Mouse (Mus musculus): ENCODE data around the gene Phc2. TPM values are rescaled to one million over a fixed set of nuclear protein-coding genes. Genes with fewer than 3 reads are reported as not detected.
A peak's percentile ranks its signal among the peaks of the same experiment; 100 is the strongest.

The Phc2 gene
- polyA plus RNA-seq, 1 experiment from 2014 or later, result 27.1 TPM

DNA sequence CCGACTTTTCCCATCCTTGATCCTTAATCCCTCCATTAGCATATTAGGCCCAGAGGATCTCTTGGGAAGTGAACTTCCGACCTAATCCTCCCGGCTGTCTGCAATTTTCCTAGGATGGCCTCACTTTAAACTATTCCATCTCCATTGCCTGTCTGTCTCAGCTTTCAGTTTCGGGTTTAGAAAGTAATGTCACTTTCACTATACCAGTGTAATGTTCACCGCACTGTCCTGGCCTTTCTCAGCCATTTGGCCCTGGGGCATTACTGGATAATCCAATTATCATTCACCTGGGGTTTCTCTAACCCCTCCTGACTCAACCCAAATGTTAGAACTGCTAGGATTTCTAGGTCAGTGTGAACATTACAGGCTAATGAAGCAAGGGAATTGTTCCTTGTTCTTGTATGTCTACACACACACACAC lies 73.9 kb downstream of the Phc2 start:
- Histone ChIP-seq H3K36me3 (ENCODE audit: control insufficient read depth, insufficient read depth, low read length) (no peaks in the 10 kb centered on the region), H3K9me3 (ENCODE audit: control insufficient read depth, low read length) (no peaks in the 10 kb centered on the region), H3K27me3 (ENCODE audit: control insufficient read depth, insufficient read depth, low read length) (no peaks in the 10 kb centered on the region), H3K9ac (ENCODE audit: low read length) (peak overlapping the region; percentile 98), H3K27ac (replicated peaks) (peak overlapping the region; percentile 98), H3K4me2 (replicated peaks; ENCODE audit: low read depth) (peak overlapping the region; percentile 60), H3K4me3 (ENCODE audit: low read depth, low read length) (peak overlapping the region; percentile 84), H3K4me1 (replicated peaks; ENCODE audit: control insufficient read depth, insufficient read depth) (peaks cover 12% of the 10 kb centered on the region)
- TF ChIP-seq CTCF (IDR thresholded peaks at IDR 0.05; ENCODE audit: low read depth) (no peak), EP300 (optimal IDR thresholded peaks at IDR 0.05) (no peak)
- 2% methylated on average over 5 of the region's 5 CpGs for WGBS
- DNase-seq (ENCODE audit: low spot score) (no peak), ATAC-seq (ENCODE audit: low FRiP score, low TSS enrichment) (no peak)

DNA sequence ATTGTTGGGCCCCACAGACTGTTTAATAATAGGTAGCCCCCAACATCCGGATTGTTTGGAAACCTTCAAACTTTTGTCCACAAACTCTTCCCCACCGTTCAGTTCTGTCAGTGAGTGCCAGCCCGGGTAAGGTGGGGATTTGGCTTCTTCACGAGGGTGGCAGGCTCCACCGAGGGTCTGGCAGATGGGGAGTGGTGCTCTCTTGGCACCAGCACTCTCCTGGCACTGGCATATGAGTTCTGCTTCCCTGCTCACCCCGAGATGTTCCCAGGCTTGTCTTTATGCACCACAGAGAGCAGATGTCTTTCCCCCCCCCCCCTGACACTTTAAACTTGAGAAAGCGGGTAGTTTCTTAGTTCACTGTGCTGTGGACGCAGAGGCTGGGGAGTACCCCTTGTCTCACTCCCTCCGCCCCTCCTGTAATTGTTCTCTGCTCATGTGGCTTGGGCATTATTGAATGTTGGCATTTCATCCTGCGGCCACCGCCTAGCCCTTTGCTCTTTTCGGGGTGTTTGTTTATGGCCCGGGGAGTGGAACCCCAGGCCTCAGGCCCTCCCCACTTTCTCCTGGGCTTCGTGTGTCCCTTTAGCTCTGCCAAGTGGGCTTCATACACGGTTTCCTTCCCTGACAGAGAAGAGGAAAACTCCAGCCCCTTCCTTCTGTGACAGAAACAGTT lies 74.7 kb downstream of the Phc2 start:
- DNase-seq (ENCODE audit: low spot score) (no peak), ATAC-seq (ENCODE audit: low FRiP score, low TSS enrichment) (no peak)
- Histone ChIP-seq H3K36me3 (ENCODE audit: control insufficient read depth, insufficient read depth, low read length) (no peaks in the 10 kb centered on the region), H3K9ac (ENCODE audit: low read length) (peak overlapping the region; percentile 8), H3K9me3 (ENCODE audit: control insufficient read depth, low read length) (no peaks in the 10 kb centered on the region), H3K27ac (replicated peaks) (peak overlapping the region; percentile 98), H3K4me3 (ENCODE audit: low read depth, low read length) (peak overlapping the region; percentile 84), H3K27me3 (ENCODE audit: control insufficient read depth, insufficient read depth, low read length) (no peaks in the 10 kb centered on the region), H3K4me1 (replicated peaks; ENCODE audit: control insufficient read depth, insufficient read depth) (peaks cover 19% of the 10 kb centered on the region), H3K4me2 (replicated peaks; ENCODE audit: low read depth) (peak overlapping the region; percentile 60)
- no peak for TF ChIP-seq CTCF (IDR thresholded peaks at IDR 0.05; ENCODE audit: low read depth)
- no peak for TF ChIP-seq EP300 (optimal IDR thresholded peaks at IDR 0.05)
- 13% methylated on average over 15 of the region's 15 CpGs for WGBS

DNA sequence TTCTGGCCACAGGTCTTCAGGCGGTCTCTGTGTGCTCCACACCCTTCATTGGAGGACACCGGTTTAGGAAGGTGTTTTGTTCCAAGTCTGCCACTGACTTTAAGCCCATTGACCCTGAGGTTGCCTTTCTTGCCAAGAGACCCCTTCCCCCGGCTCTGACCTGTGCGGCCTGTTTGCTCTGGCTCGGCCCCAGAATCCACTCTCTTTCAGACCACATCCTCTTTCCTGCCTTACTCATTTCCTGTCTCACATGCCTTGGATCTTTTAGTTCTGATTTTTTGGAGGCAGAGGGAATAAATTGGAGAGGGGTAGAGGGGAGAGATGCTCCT lies 75.2 kb downstream of the Phc2 start:
- Histone ChIP-seq H3K9me3 (ENCODE audit: control insufficient read depth, low read length) (no peaks in the 10 kb centered on the region), H3K4me2 (replicated peaks; ENCODE audit: low read depth) (peak overlapping the region; percentile 60), H3K36me3 (ENCODE audit: control insufficient read depth, insufficient read depth, low read length) (no peaks in the 10 kb centered on the region), H3K4me1 (replicated peaks; ENCODE audit: control insufficient read depth, insufficient read depth) (peaks cover 23% of the 10 kb centered on the region), H3K4me3 (ENCODE audit: low read depth, low read length) (peak overlapping the region; percentile 84), H3K27ac (replicated peaks) (peak overlapping the region; percentile 98), H3K9ac (ENCODE audit: low read length) (peak overlapping the region; percentile 18), H3K27me3 (ENCODE audit: control insufficient read depth, insufficient read depth, low read length) (no peaks in the 10 kb centered on the region)
- no peak for DNase-seq (ENCODE audit: low spot score)
- TF ChIP-seq EP300 (optimal IDR thresholded peaks at IDR 0.05) (no peak), CTCF (IDR thresholded peaks at IDR 0.05; ENCODE audit: low read depth) (no peak)
- WGBS, result 7% methylated on average over 5 of the region's 5 CpGs
- no peak for ATAC-seq (ENCODE audit: low FRiP score, low TSS enrichment)

DNA sequence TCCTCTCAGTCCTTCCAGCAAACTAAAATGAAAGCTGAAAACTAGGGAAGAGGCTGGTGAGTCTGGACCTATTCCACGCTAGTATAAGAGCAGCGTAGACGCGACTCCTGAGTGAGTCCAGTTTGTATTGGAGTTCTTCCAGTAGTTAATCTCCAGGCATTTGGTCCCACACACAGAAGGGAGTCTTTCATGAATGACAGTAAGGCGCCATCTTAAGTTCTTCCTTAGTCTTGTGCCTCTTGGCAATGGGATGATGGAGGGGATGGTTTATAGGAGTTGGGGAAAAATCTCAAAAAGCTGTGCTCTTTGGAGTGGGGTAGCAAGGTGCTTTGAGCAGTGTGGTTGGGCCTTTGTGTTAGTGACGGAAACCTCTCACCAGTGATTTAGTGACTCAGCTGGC lies 75.8 kb downstream of the Phc2 start:
- no peaks in the 10 kb centered on the region for H3K36me3 ChIP-seq (ENCODE audit: control insufficient read depth, insufficient read depth, low read length)
- ATAC-seq (ENCODE audit: low FRiP score, low TSS enrichment), result no peak
- WGBS, result 21% methylated on average over 6 of the region's 6 CpGs
- no peaks in the 10 kb centered on the region for H3K27me3 ChIP-seq (ENCODE audit: control insufficient read depth, insufficient read depth, low read length)
- H3K4me1 ChIP-seq (replicated peaks; ENCODE audit: control insufficient read depth, insufficient read depth), result peaks cover 27% of the 10 kb centered on the region
- DNase-seq (ENCODE audit: low spot score), result no peak
- peak overlapping the region; percentile 98 for H3K27ac ChIP-seq (replicated peaks)
- H3K9ac ChIP-seq (ENCODE audit: low read length), result peak overlapping the region; percentile 18; the same call in 1 of the 2 replicates
- no peaks in the 10 kb centered on the region for H3K9me3 ChIP-seq (ENCODE audit: control insufficient read depth, low read length)
- peak overlapping the region; percentile 84; the same call in 1 of the 2 replicates for H3K4me3 ChIP-seq (ENCODE audit: low read depth, low read length)
- no peak for TF ChIP-seq CTCF (IDR thresholded peaks at IDR 0.05; ENCODE audit: low read depth)
- TF ChIP-seq EP300 (optimal IDR thresholded peaks at IDR 0.05), result no peak
- H3K4me2 ChIP-seq (replicated peaks; ENCODE audit: low read depth), result peak overlapping the region; percentile 60

DNA sequence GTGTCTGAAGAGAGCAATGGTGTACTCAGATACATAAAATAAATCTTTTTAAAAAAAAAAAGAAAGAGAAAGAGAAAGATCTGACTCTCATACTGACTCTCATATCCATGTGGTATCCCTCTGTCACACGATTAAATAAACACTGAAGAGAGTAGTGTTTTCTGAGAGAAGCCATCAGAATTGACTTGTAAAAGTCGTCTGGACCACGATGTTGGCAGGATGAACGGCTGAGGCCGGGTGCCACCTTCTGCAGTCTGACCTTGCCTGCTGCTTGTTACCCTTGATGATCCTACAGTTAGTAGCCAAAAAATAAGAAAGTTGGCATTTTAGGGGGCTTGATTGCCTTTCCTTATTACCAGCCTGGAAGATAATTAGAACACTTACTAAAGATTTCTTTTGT lies 78.3 kb downstream of the Phc2 start:
- Histone ChIP-seq H3K9me3 (ENCODE audit: control insufficient read depth, low read length) (no peaks in the 10 kb centered on the region), H3K9ac (ENCODE audit: low read length) (no peak overlapping the region), H3K4me3 (ENCODE audit: low read depth, low read length) (no peak overlapping the region), H3K27me3 (ENCODE audit: control insufficient read depth, insufficient read depth, low read length) (no peaks in the 10 kb centered on the region), H3K4me1 (replicated peaks; ENCODE audit: control insufficient read depth, insufficient read depth) (peaks cover 39% of the 10 kb centered on the region), H3K27ac (replicated peaks) (no peak overlapping the region), H3K4me2 (replicated peaks; ENCODE audit: low read depth) (no peak overlapping the region), H3K36me3 (ENCODE audit: control insufficient read depth, insufficient read depth, low read length) (no peaks in the 10 kb centered on the region)
- TF ChIP-seq CTCF (IDR thresholded peaks at IDR 0.05; ENCODE audit: low read depth), result no peak
- no peak for TF ChIP-seq EP300 (optimal IDR thresholded peaks at IDR 0.05)
- 29% methylated on average over 5 of the region's 5 CpGs for WGBS
- no peak for DNase-seq (ENCODE audit: low spot score)
- no peak for ATAC-seq (ENCODE audit: low FRiP score, low TSS enrichment)

DNA sequence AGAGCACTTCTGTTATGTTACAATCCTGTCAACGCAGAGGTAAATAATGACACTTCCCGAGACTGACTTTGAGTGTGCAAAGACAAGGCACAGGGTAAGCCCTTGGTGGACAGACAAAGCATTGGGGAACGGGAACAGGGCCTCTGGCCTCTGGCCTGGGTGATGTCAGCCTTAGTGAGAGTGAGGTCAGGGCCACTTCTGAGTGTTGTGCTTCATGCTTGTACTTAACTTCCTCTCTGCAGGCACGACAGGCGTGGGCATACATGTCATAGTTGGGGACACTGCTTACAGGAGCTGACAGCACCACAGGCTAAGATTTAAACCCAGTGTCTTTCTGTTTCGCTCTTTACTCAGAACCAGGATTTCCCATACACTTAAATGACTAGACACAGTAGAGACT lies 79.0 kb downstream of the Phc2 start:
- Histone ChIP-seq H3K4me3 (ENCODE audit: low read depth, low read length) (no peak overlapping the region), H3K27ac (replicated peaks) (peak overlapping the region; percentile 59), H3K27me3 (ENCODE audit: control insufficient read depth, insufficient read depth, low read length) (no peaks in the 10 kb centered on the region), H3K9ac (ENCODE audit: low read length) (no peak overlapping the region), H3K4me2 (replicated peaks; ENCODE audit: low read depth) (peak overlapping the region; percentile 32; the same call in 1 of the 2 replicates), H3K9me3 (ENCODE audit: control insufficient read depth, low read length) (no peaks in the 10 kb centered on the region), H3K4me1 (replicated peaks; ENCODE audit: control insufficient read depth, insufficient read depth) (peaks cover 39% of the 10 kb centered on the region), H3K36me3 (ENCODE audit: control insufficient read depth, insufficient read depth, low read length) (no peaks in the 10 kb centered on the region)
- 28% methylated on average over 6 of the region's 6 CpGs for WGBS
- ATAC-seq (ENCODE audit: low FRiP score, low TSS enrichment), result peak; percentile 53
- DNase-seq (ENCODE audit: low spot score), result no peak
- TF ChIP-seq EP300 (optimal IDR thresholded peaks at IDR 0.05), result no peak
- no peak for TF ChIP-seq CTCF (IDR thresholded peaks at IDR 0.05; ENCODE audit: low read depth)

All from stomach, postnatal 0 days (tissue).